Mouse (Mus musculus) liver, embryonic 11.5 days (tissue): ENCODE results near the gene Olfr1043. TPM values are rescaled to one million over a fixed set of nuclear protein-coding genes. Genes with fewer than 3 reads are reported as not detected.

Experiments
- ATAC-seq: fragments of 200-750 bp; cut with Nextera tagmentation; replicated peaks from 2 replicates; pipeline ENCODE4 v1.8.0; 2017; ENCODE audit warnings: moderate number of reproducible peaks, mild to moderate bottlenecking, moderate TSS enrichment, moderate library complexity; ENCODE audit not compliant: low FRiP score
- DNase-seq: peaks from one replicate; pipeline ENCODE4 v3.0.0-alpha.2; 2017; ENCODE audit warnings: low spot score
- H3K27ac ChIP-seq: fragments of 300-500 bp; sonication (generic); 2 replicates; pipeline ENCODE4 v1.5.1; 2014; ENCODE audit warnings: mild to moderate bottlenecking, low read depth, low read length, control low read depth
- H3K27me3 ChIP-seq: fragments of 300-500 bp; sonication (generic); replicated peaks from 2 replicates; pipeline ENCODE4 v1.6.1; 2014; ENCODE audit warnings: low read length, mixed read lengths; ENCODE audit not compliant: control insufficient read depth, insufficient read depth
- H3K36me3 ChIP-seq: fragments of 300-500 bp; sonication (generic); 2 replicates; pipeline ENCODE4 v1.6.1; 2014; ENCODE audit warnings: mild to moderate bottlenecking, low read length, moderate library complexity, mixed read lengths; ENCODE audit not compliant: control insufficient read depth, insufficient read depth
- H3K4me1 ChIP-seq: fragments of 300-500 bp; sonication (generic); replicated peaks from 2 replicates; pipeline ENCODE4 v1.6.1; 2014; ENCODE audit warnings: low read length, mixed read lengths; ENCODE audit not compliant: control insufficient read depth, insufficient read depth
- H3K4me2 ChIP-seq: fragments of 300-500 bp; sonication (generic); 2 replicates; pipeline ENCODE4 v1.6.1; 2014; ENCODE audit warnings: mild to moderate bottlenecking, control low read depth, moderate library complexity
- H3K4me3 ChIP-seq: fragments of 300-500 bp; sonication (generic); 2 replicates; pipeline ENCODE4 v1.5.1; 2014; ENCODE audit warnings: low read depth, low read length, control low read depth
- H3K9ac ChIP-seq: fragments of 300-500 bp; sonication (generic); 2 replicates; pipeline ENCODE4 v1.6.1; 2014; ENCODE audit warnings: low read depth, low read length, control low read depth
- H3K9me3 ChIP-seq: fragments of 300-500 bp; sonication (generic); 2 replicates; pipeline ENCODE4 v1.6.1; 2016; ENCODE audit warnings: low read length, inconsistent platforms, mixed read lengths; ENCODE audit not compliant: control insufficient read depth
- WGBS: fragments of 180-500 bp; shearing (Covaris S2); extraction: QIAGEN DNeasy Blood & Tissue Kit; methylation state at CpG from one replicate; pipeline ENCODE4 v1.1.7; 2014; 5-methylcytosine and 5-hydroxymethylcytosine counted together
- polyA plus RNA-seq: library from polyadenylated mRNA; unstranded; fragments of >200 nt; fragmentation: Nextera tagmentation; extraction: Ambion mirVana; gene quantifications from 2 replicates; pipeline ENCODE4 v1.2.1, GENCODE M21; 2014

The Olfr1043 gene
- polyA plus RNA-seq, 1 experiment from 2014 or later, result not detected

DNA sequence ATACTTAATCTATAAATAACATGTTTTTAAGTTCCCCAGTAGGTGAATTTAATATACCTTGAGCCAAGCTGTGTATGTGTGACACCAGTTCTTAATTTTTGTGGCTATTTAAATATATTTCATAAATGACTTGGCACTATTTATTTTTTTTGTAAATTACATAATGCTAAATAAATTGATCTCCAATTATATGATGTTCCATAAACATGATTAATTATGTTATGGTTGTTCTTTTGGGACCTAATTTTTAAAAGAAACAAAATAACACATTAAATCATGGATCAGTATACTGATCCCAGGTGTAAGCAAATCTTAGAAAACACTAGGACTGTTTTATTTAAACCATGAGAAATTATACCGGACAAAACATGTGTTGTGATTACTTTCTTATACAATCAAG, 31.5 kb downstream of the Olfr1043 start, which contains the start of gene Olfr1039:
Gene Olfr1039 (minus strand): TSS at position 101 of the 400 bp plus-strand sequence.
- ATAC-seq, result no peak
- Histone ChIP-seq H3K9ac (no peak within 1 kb of the TSS), H3K27ac (no peak within 1 kb of the TSS), H3K4me3 (no peak within 1 kb of the TSS), H3K9me3 (no peaks in the 10 kb centered on the region), H3K27me3 (no peaks in the 10 kb centered on the region), H3K4me2 (no peak within 1 kb of the TSS), H3K36me3 (no peaks in the 10 kb centered on the region), H3K4me1 (no peaks in the 10 kb centered on the region)
- WGBS, result 94% methylated on average over 1 of the region's 1 CpGs
- DNase-seq, result no peak

Other genes with a start within 250 kb of the Olfr1043 start
- gene Olfr1026, start 246.0 kb downstream of the Olfr1043 start, polyA plus RNA-seq, result not detected in 2 replicates
- gene Olfr1028, start 217.1 kb downstream of the Olfr1043 start, polyA plus RNA-seq, result not detected in 2 replicates
- not detected in 2 replicates for gene Olfr1029, start 193.6 kb downstream of the Olfr1043 start, polyA plus RNA-seq
- not detected in 2 replicates for gene Olfr1030, start 188.2 kb downstream of the Olfr1043 start, polyA plus RNA-seq
- not detected in 2 replicates for gene Olfr1031, start 177.2 kb downstream of the Olfr1043 start, polyA plus RNA-seq
- gene Olfr1032, start 162.0 kb downstream of the Olfr1043 start, polyA plus RNA-seq, result not detected in 2 replicates
- 0.60 and 0.88 TPM in 2 replicates for gene Olfr1033, start 146.9 kb downstream of the Olfr1043 start, polyA plus RNA-seq
- gene Olfr1034, start 121.7 kb downstream of the Olfr1043 start, polyA plus RNA-seq, result not detected in 2 replicates
- gene Olfr1036, start 93.5 kb downstream of the Olfr1043 start, polyA plus RNA-seq, result not detected in 2 replicates
- not detected in 2 replicates for gene Olfr1037, start 80.1 kb downstream of the Olfr1043 start, polyA plus RNA-seq
- gene Olfr1039, start 31.6 kb downstream of the Olfr1043 start, polyA plus RNA-seq, result not detected in 2 replicates
- gene Olfr1040, start 20.8 kb downstream of the Olfr1043 start, polyA plus RNA-seq, result not detected in 2 replicates
- not detected in 2 replicates for gene Olfr1042, start 5.7 kb downstream of the Olfr1043 start, polyA plus RNA-seq
- gene Olfr1044, start 10.3 kb upstream of the Olfr1043 start, polyA plus RNA-seq, result not detected in 2 replicates
- not detected in 2 replicates for gene Olfr52, start 18.2 kb upstream of the Olfr1043 start, polyA plus RNA-seq
- not detected in 2 replicates for gene Olfr1045, start 35.5 kb upstream of the Olfr1043 start, polyA plus RNA-seq
- gene Olfr1046, start 51.8 kb upstream of the Olfr1043 start, polyA plus RNA-seq, result not detected in 2 replicates
- not detected in 2 replicates for gene Olfr1047, start 63.9 kb upstream of the Olfr1043 start, polyA plus RNA-seq
- not detected in 2 replicates for gene Olfr1048, start 72.8 kb upstream of the Olfr1043 start, polyA plus RNA-seq
- gene Olfr1049, start 90.8 kb upstream of the Olfr1043 start, polyA plus RNA-seq, result not detected in 2 replicates
- gene Olfr1051, start 111.6 kb upstream of the Olfr1043 start, polyA plus RNA-seq, result not detected in 2 replicates
- not detected in 2 replicates for gene Olfr1052, start 124.9 kb upstream of the Olfr1043 start, polyA plus RNA-seq
- not detected in 2 replicates for gene Olfr1053, start 147.8 kb upstream of the Olfr1043 start, polyA plus RNA-seq
- gene Olfr1054, start 167.9 kb upstream of the Olfr1043 start, polyA plus RNA-seq, result not detected in 2 replicates
- gene Olfr1055, start 182.8 kb upstream of the Olfr1043 start, polyA plus RNA-seq, result not detected in 2 replicates
- not detected in 2 replicates for gene Olfr1056, start 194.9 kb upstream of the Olfr1043 start, polyA plus RNA-seq
- gene Olfr1057, start 210.9 kb upstream of the Olfr1043 start, polyA plus RNA-seq, result not detected in 2 replicates
- not detected in 2 replicates for gene Olfr1058, start 221.0 kb upstream of the Olfr1043 start, polyA plus RNA-seq
- gene Olfr1061, start 246.5 kb upstream of the Olfr1043 start, polyA plus RNA-seq, result not detected in 2 replicates